Mouse (Mus musculus) bone marrow macrophage, adult 2 months (primary cell): ENCODE results near the gene Grm1.

ENCODE experiments used
- CTCF ChIP-seq: IDR thresholded peaks from 2 replicates; pipeline ENCODE4 v1.5.1; 2012; ENCODE audit warnings: low read depth, mild to moderate bottlenecking, low read length, moderate library complexity
- POLR2A ChIP-seq: IDR thresholded peaks from 2 replicates; pipeline ENCODE4 v1.6.1; 2012; ENCODE audit warnings: mild to moderate bottlenecking, low read depth, low read length, borderline replicate concordance

GRCm38 (mm10) chr10:10700903-10701302 lies 381.3 kb downstream of the Grm1 start:
- no peak for TF ChIP-seq CTCF
- no peak for TF ChIP-seq POLR2A
